17 mouse cellular contexts compared by ENCODE assay signal in genomic region chr2:17724405-17724804, GRCm38 (mm10). TPM values are rescaled to one million over a fixed set of nuclear protein-coding genes. Genes with fewer than 3 reads are reported as not detected.
DNase-seq lines count a peak whose midpoint lies in the region; ATAC-seq and TF ChIP-seq lines count a peak whose summit lies in the region.
"Had no signal": no experiment of that assay in that cellular context is flagged by ENCODE, and none has a peak within 500 bp of the region (broad histone marks: within the 10 kb centered on the region; RNA-seq: fewer than 3 reads in every experiment).

No protein-coding gene starts in this region.

- H3K9me3 ChIP-seq in forebrain, embryonic 16.5 days (ENCODE audit: control insufficient read depth, low read length), result no peaks in the 10 kb centered on the region
- H3K9me3 ChIP-seq in forebrain, embryonic 13.5 days (replicated peaks), result no peaks in the 10 kb centered on the region
- no peaks in the 10 kb centered on the region for H3K9me3 ChIP-seq in lung, embryonic 16.5 days (ENCODE audit: control insufficient read depth, low read length)
- H3K9me3 ChIP-seq: hindbrain, embryonic 12.5 days; hindbrain, embryonic 15.5 days had no signal

- no peak overlapping the region for H3K4me3 ChIP-seq in forebrain, embryonic 16.5 days (replicated peaks; ENCODE audit: low read length)
- no peak overlapping the region for H3K4me3 ChIP-seq in forebrain, embryonic 13.5 days
- H3K4me3 ChIP-seq in layer of hippocampus, adult 2 months, result peak overlapping the region; percentile 33
- H3K4me3 ChIP-seq in lung, embryonic 16.5 days (ENCODE audit: low read length), result no peak overlapping the region
- H3K4me3 ChIP-seq: heart, adult 2 months; hindbrain, embryonic 12.5 days; hindbrain, embryonic 15.5 days had no signal

- peak; percentile 76 for ATAC-seq in forebrain, embryonic 16.5 days
- ATAC-seq in forebrain, embryonic 13.5 days, result no peak
- ATAC-seq in lung, embryonic 16.5 days (ENCODE audit: low read depth), result no peak
- ATAC-seq: CD4-positive, CD25-positive, alpha-beta regulatory T cell, adult 4 months; intestine, postnatal 0 days had no signal

- WGBS in forebrain, embryonic 16.5 days, result 32% methylated on average over 5 of the region's 5 CpGs
- 52% methylated on average over 5 of the region's 5 CpGs for WGBS in forebrain, embryonic 13.5 days
- WGBS in lung, embryonic 16.5 days, result 55% methylated on average over 5 of the region's 5 CpGs

- no peaks in the 10 kb centered on the region for H3K36me3 ChIP-seq in forebrain, embryonic 16.5 days (ENCODE audit: control insufficient read depth, insufficient read depth)
- H3K36me3 ChIP-seq in forebrain, embryonic 13.5 days (ENCODE audit: poor library complexity, severe bottlenecking), result no peaks in the 10 kb centered on the region
- no peaks in the 10 kb centered on the region; the same call in 1 of the 2 replicates for H3K36me3 ChIP-seq in lung, embryonic 16.5 days (ENCODE audit: control insufficient read depth, insufficient read depth, low read length)
- H3K36me3 ChIP-seq: hindbrain, embryonic 12.5 days; hindbrain, embryonic 15.5 days had no signal

- H3K4me2 ChIP-seq in forebrain, embryonic 16.5 days (ENCODE audit: low read length), result no peak overlapping the region
- no peak overlapping the region for H3K4me2 ChIP-seq in forebrain, embryonic 13.5 days
- H3K4me2 ChIP-seq in lung, embryonic 16.5 days (ENCODE audit: low read depth, low read length), result no peak overlapping the region
- H3K4me2 ChIP-seq: hindbrain, embryonic 12.5 days; hindbrain, embryonic 15.5 days had no signal

- peaks cover 3% of the 10 kb centered on the region; the same call in 1 of the 2 replicates for H3K4me1 ChIP-seq in forebrain, embryonic 16.5 days (replicated peaks; ENCODE audit: control insufficient read depth, insufficient read depth, low read length)
- no peaks in the 10 kb centered on the region for H3K4me1 ChIP-seq in forebrain, embryonic 13.5 days
- H3K4me1 ChIP-seq in lung, embryonic 16.5 days (replicated peaks; ENCODE audit: control insufficient read depth, insufficient read depth, low read length), result peaks cover 28% of the 10 kb centered on the region

- H3K27me3 ChIP-seq in forebrain, embryonic 16.5 days (replicated peaks; ENCODE audit: control insufficient read depth, insufficient read depth, low read length), result peaks cover 8% of the 10 kb centered on the region
- H3K27me3 ChIP-seq in forebrain, embryonic 13.5 days, result peaks cover 16% of the 10 kb centered on the region
- H3K27me3 ChIP-seq in lung, embryonic 16.5 days (ENCODE audit: control insufficient read depth, insufficient read depth, low read depth, low read length), result no peaks in the 10 kb centered on the region; the same call in none of the 2 replicates
- H3K27me3 ChIP-seq: hindbrain, embryonic 15.5 days had no signal

- H3K9ac ChIP-seq in forebrain, embryonic 16.5 days (replicated peaks; ENCODE audit: low read depth, low read length), result no peak overlapping the region
- H3K9ac ChIP-seq in forebrain, embryonic 13.5 days, result no peak overlapping the region
- H3K9ac ChIP-seq in lung, embryonic 16.5 days (ENCODE audit: low read length), result no peak overlapping the region
- H3K9ac ChIP-seq: hindbrain, embryonic 12.5 days; hindbrain, embryonic 15.5 days had no signal

- no peak overlapping the region for H3K27ac ChIP-seq in forebrain, embryonic 16.5 days (ENCODE audit: low read length)
- no peak overlapping the region for H3K27ac ChIP-seq in forebrain, embryonic 13.5 days
- peak overlapping the region; percentile 51 for H3K27ac ChIP-seq in layer of hippocampus, adult 2 months
- peak overlapping the region; percentile 53 for H3K27ac ChIP-seq in lung, embryonic 16.5 days (ENCODE audit: low read length)
- H3K27ac ChIP-seq: heart, adult 2 months; hindbrain, embryonic 12.5 days; hindbrain, embryonic 15.5 days had no signal

- DNase-seq in layer of hippocampus, adult 2 months (ENCODE audit: low spot score in 2 of 2), result no peak
- no peak for DNase-seq in layer of hippocampus, postnatal 14 days (ENCODE audit: low spot score in 2 of 2)
- no peak for DNase-seq in lung, postnatal 36 days
- DNase-seq: adrenal gland, adult 2 months; adrenal gland, postnatal 14 days; cerebellum, adult 11-12 months; cerebellum, adult 8-10 months; cerebellum, postnatal 14 days; gastrocnemius, postnatal 25 days; heart, adult 2 months had no signal

- no peak for TF ChIP-seq CTCF in layer of hippocampus, adult 2 months (conservative IDR thresholded peaks at IDR 0.05)

RNA-seq across cellular contexts. Expression of gene Nebl, which starts 6.9 kb away (rescaled TPM):
- 7.2 and 13.8 TPM in 2 replicates for polyA plus RNA-seq in forebrain, embryonic 16.5 days (2015; fragmentation: Nextera tagmentation; extraction: Ambion mirVana)
- 4.5 and 5.7 TPM in 2 replicates for polyA plus RNA-seq in forebrain, embryonic 13.5 days (2015; fragmentation: Nextera tagmentation; extraction: Ambion mirVana)
- 100 to 1,000 TPM; 148 to 159 TPM for total RNA-seq in layer of hippocampus, adult 2 months (2021)
- 100 to 1,000 TPM; 129 to 140 TPM for total RNA-seq in layer of hippocampus, postnatal 14 days (2021)
- polyA plus RNA-seq in lung, embryonic 16.5 days (2015; fragmentation: Nextera tagmentation; extraction: Ambion mirVana), result 44.3 and 46.4 TPM in 2 replicates

Comparison
In these comparisons a context has a peak if more than half of its experiments do, and no peak if none do; other contexts are left out.
1. H3K27ac ChIP-seq: peak in layer of hippocampus, adult 2 months (single experiment) and lung, embryonic 16.5 days (single experiment); none in forebrain, embryonic 16.5 days (single experiment) and forebrain, embryonic 13.5 days (single experiment).